8 mouse cellular contexts compared by ENCODE assay signal in the genomic region with DNA sequence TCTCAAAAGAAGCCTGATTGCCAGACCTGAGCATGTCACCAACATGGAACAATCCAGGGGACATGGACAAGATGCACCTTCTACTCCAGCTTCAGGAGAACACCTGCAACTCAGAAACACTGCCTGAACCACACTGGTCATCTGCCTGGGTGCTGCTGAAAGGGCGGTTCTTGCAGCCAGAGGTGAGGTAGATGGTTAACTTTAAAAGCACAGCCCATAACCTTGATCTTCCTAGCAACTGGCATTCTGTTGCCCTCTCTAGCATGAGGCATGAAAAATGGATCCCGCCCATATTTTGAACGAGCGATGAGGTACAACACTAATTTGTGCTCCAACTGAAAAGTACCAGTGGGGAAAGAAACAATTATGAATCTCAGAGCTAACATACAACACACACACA. TPM values are rescaled to one million over a fixed set of nuclear protein-coding genes. Genes with fewer than 3 reads are reported as not detected.
A peak's percentile ranks its signal among the peaks of the same experiment; 100 is the strongest.
DNase-seq lines count a peak whose midpoint lies in the region; ATAC-seq and TF ChIP-seq lines count a peak whose summit lies in the region.

No protein-coding gene starts in this region.

- H3K27me3 ChIP-seq in cerebellum, adult 2 months (ENCODE audit: control insufficient read depth, insufficient read depth, low read length), result no peaks in the 10 kb centered on the region
- H3K27me3 ChIP-seq in CH12.LX (replicated peaks), result no peaks in the 10 kb centered on the region
- no peaks in the 10 kb centered on the region for H3K27me3 ChIP-seq in hindbrain, embryonic 16.5 days (replicated peaks; ENCODE audit: control insufficient read depth, insufficient read depth, low read length)
- H3K27me3 ChIP-seq in liver, embryonic 13.5 days, result no peaks in the 10 kb centered on the region

- intact Hi-C loops in gastrocnemius, postnatal 36 days (cut with DNase I), result no loop called here

- H3K27ac ChIP-seq in cerebellum, adult 2 months (ENCODE audit: insufficient read depth, low read length), result peak overlapping the region; percentile 99
- peak overlapping the region; percentile 18; the same call in 1 of the 2 replicates for H3K27ac ChIP-seq in CH12.LX (ENCODE audit: insufficient read depth, low read depth)
- H3K27ac ChIP-seq in hindbrain, embryonic 16.5 days (ENCODE audit: low read depth, low read length), result peak overlapping the region; percentile 93
- peak overlapping the region; percentile 47; the same call in 1 of the 2 replicates for H3K27ac ChIP-seq in liver, embryonic 13.5 days

- no peak for TF ChIP-seq EP300 in CH12.LX (IDR thresholded peaks at IDR 0.05; ENCODE audit: low read length)

- TF ChIP-seq RAD21 in CH12.LX (IDR thresholded peaks at IDR 0.05; ENCODE audit: low read depth, low read length), result no peak

- peak; percentile 14; the same call in 1 of the 2 replicates for TF ChIP-seq POLR2A in cerebellum, adult 2 months (IDR thresholded peaks at IDR 0.05; ENCODE audit: borderline replicate concordance, insufficient read depth, low read length)
- TF ChIP-seq POLR2A in CH12.LX (IDR thresholded peaks at IDR 0.05; ENCODE audit: low read depth, low read length), result no peak

- peaks cover 59% of the 10 kb centered on the region for H3K4me1 ChIP-seq in cerebellum, adult 2 months (ENCODE audit: control insufficient read depth, insufficient read depth, low read length)
- peaks cover 13 to 86% of the 10 kb centered on the region in 2 experiments for H3K4me1 ChIP-seq in CH12.LX (ENCODE audit: control insufficient read depth in 1 of 2, insufficient read depth in 2 of 2)
- H3K4me1 ChIP-seq in hindbrain, embryonic 16.5 days (ENCODE audit: control insufficient read depth, insufficient read depth, low read depth, low read length), result peaks cover 85% of the 10 kb centered on the region
- H3K4me1 ChIP-seq in liver, embryonic 13.5 days (replicated peaks), result peaks cover 88% of the 10 kb centered on the region

- ATAC-seq in hindbrain, embryonic 16.5 days, result no peak
- no peak for ATAC-seq in liver, embryonic 13.5 days (ENCODE audit: low read depth)

- H3K36me3 ChIP-seq in CH12.LX (replicated peaks in 1 of 2; ENCODE audit: control insufficient read depth in 1 of 2, insufficient read depth in 1 of 2, low read length in 1 of 2), result peaks cover 45 to 85% of the 10 kb centered on the region in 2 experiments
- H3K36me3 ChIP-seq in hindbrain, embryonic 16.5 days (ENCODE audit: control insufficient read depth, insufficient read depth, low read length), result peaks cover 4% of the 10 kb centered on the region; the same call in 1 of the 2 replicates
- H3K36me3 ChIP-seq in liver, embryonic 13.5 days, result peaks cover 94% of the 10 kb centered on the region

- peaks cover 97% of the 10 kb centered on the region for H3K79me2 ChIP-seq in CH12.LX (replicated peaks; ENCODE audit: control insufficient read depth, extremely low read depth, insufficient read depth, poor library complexity, severe bottlenecking)

- DNase-seq in cerebellum, adult 2 months, result peak; percentile 43 to 63
- DNase-seq in cerebellum, adult 11 months, result no peak
- no peak for DNase-seq in CH12.LX (ENCODE audit: extremely low read depth)
- DNase-seq in liver, embryonic 13.5 days, result no peak
- no peak for DNase-seq in retina, postnatal 1 day
- DNase-seq in gastrocnemius, postnatal 36 days, result no peak
- no peak for DNase-seq in thymus, postnatal 4 days

- H3K4me2 ChIP-seq in CH12.LX (ENCODE audit: insufficient read depth, low read depth, poor library complexity, severe bottlenecking), result peak overlapping the region; percentile 69; the same call in 1 of the 2 replicates
- H3K4me2 ChIP-seq in hindbrain, embryonic 16.5 days (ENCODE audit: low read length), result peak overlapping the region; percentile 83
- H3K4me2 ChIP-seq in liver, embryonic 13.5 days, result no peak overlapping the region

- in situ Hi-C loops in CH12.LX (cut with MboI; ENCODE audit: low pct_ligation_motif_present, low pct_unique_long_range_greater_than_20kb, low sequenced_read_pairs), result no loop called here

- no peak for TF ChIP-seq CTCF in cerebellum, adult 2 months (IDR thresholded peaks at IDR 0.05; ENCODE audit: borderline replicate concordance, insufficient read depth, low read depth, low read length)
- TF ChIP-seq CTCF in CH12.LX (conservative IDR thresholded peaks at IDR 0.05 in 1 of 2, IDR thresholded peaks at IDR 0.05 in 1 of 2; ENCODE audit: low read depth in 2 of 2, low read length in 2 of 2), result no peak

- H3K9me3 ChIP-seq in CH12.LX (replicated peaks; ENCODE audit: low read length), result no peaks in the 10 kb centered on the region
- no peaks in the 10 kb centered on the region for H3K9me3 ChIP-seq in hindbrain, embryonic 16.5 days (ENCODE audit: control insufficient read depth, low read length)
- H3K9me3 ChIP-seq in liver, embryonic 13.5 days (replicated peaks), result no peaks in the 10 kb centered on the region

- H3K9ac ChIP-seq in CH12.LX (ENCODE audit: insufficient read depth, low read depth), result no peak overlapping the region
- peak overlapping the region; percentile 55 for H3K9ac ChIP-seq in hindbrain, embryonic 16.5 days (ENCODE audit: low read depth, low read length)
- H3K9ac ChIP-seq in liver, embryonic 13.5 days, result no peak overlapping the region

- dilution Hi-C loops in CH12.LX (cut with MboI; ENCODE audit: extremely low pct_ligation_motif_present, extremely low pct_unique_long_range_greater_than_20kb, low sequenced_read_pairs), result no loop called here

- 34% methylated on average over 4 of the region's 4 CpGs for WGBS in cerebellum, adult 2 months
- 53% methylated on average over 4 of the region's 4 CpGs for WGBS in hindbrain, embryonic 16.5 days
- 83% methylated on average over 4 of the region's 4 CpGs for WGBS in liver, embryonic 13.5 days (ENCODE audit: insufficient replicate concordance)

- H3K4me3 ChIP-seq in cerebellum, adult 2 months (replicated peaks; ENCODE audit: insufficient read depth, low read depth, low read length), result peak overlapping the region; percentile 61
- H3K4me3 ChIP-seq in CH12.LX (replicated peaks in 1 of 3; ENCODE audit: low read depth in 2 of 3, low read length in 2 of 3, poor library complexity in 1 of 3), result no peak overlapping the region
- H3K4me3 ChIP-seq in hindbrain, embryonic 16.5 days (ENCODE audit: low read length), result peak overlapping the region; percentile 29
- no peak overlapping the region for H3K4me3 ChIP-seq in liver, embryonic 13.5 days (replicated peaks)

TF ChIP-seq in CH12.LX, 34 proteins besides CTCF, POLR2A, EP300 and RAD21:
- TF ChIP-seq MAX (IDR thresholded peaks at IDR 0.05; ENCODE audit: low read length) (no peak), TCF12 (IDR thresholded peaks at IDR 0.05; ENCODE audit: low read depth, low read length) (no peak), BHLHE40 (IDR thresholded peaks at IDR 0.05; ENCODE audit: low read depth, low read length) (no peak), HCFC1 (IDR thresholded peaks at IDR 0.05; ENCODE audit: low read depth, low read length) (no peak), ZNF384 (IDR thresholded peaks at IDR 0.05; ENCODE audit: low read depth, low read length) (no peak), TBP (conservative IDR thresholded peaks at IDR 0.05; ENCODE audit: low read depth, low read length) (no peak), KAT2A (IDR thresholded peaks at IDR 0.05; ENCODE audit: insufficient replicate concordance, low read length) (no peak), MEF2A (IDR thresholded peaks at IDR 0.05; ENCODE audit: borderline replicate concordance, low read depth, low read length) (no peak), GABPA (IDR thresholded peaks at IDR 0.05; ENCODE audit: insufficient replicate concordance, low read depth, low read length) (no peak), NELFE (IDR thresholded peaks at IDR 0.05; ENCODE audit: low read depth, low read length) (no peak), POLR2AphosphoS2 (IDR thresholded peaks at IDR 0.05; ENCODE audit: low read depth, low read length) (no peak), USF1 (IDR thresholded peaks at IDR 0.05; ENCODE audit: low read depth, low read length) (no peak), ELF1 (IDR thresholded peaks at IDR 0.05; ENCODE audit: low read depth, low read length) (no peak), SMC3 (IDR thresholded peaks at IDR 0.05; ENCODE audit: low read depth, low read length) (no peak), ZMIZ1 (IDR thresholded peaks at IDR 0.05; ENCODE audit: low read depth, low read length) (no peak), ZKSCAN1 (IDR thresholded peaks at IDR 0.05; ENCODE audit: borderline replicate concordance, low read depth, low read length) (no peak), E2F4 (IDR thresholded peaks at IDR 0.05; ENCODE audit: insufficient replicate concordance, low read depth, low read length) (no peak), PAX5 (IDR thresholded peaks at IDR 0.05; ENCODE audit: low read length) (no peak)
TF ChIP-seq in CH12.LX: peak in this region for 0.

RNA-seq across cellular contexts. Expression of a gene that starts 21.6 kb away (rescaled TPM):
- 85.5 and 86.6 TPM in 2 replicates for polyA plus RNA-seq in cerebellum, adult 2 months (2012; rRNA removed)
- total RNA-seq in CH12.LX (2012; rRNA removed) (34.0 and 35.1 TPM in 2 replicates), CH12.LX (2014; rRNA removed) (29.5 and 33.6 TPM in 2 replicates)
- polyA plus RNA-seq in CH12.LX (2012; ENCODE audit: insufficient read length, low read depth), result 76.1 and 84.5 TPM in 2 replicates
- 64.3 and 66.4 TPM in 2 replicates for polyA plus RNA-seq in hindbrain, embryonic 16.5 days (2015; fragmentation: Nextera tagmentation; extraction: Ambion mirVana)
- 26.5 and 28.3 TPM in 2 replicates for polyA plus RNA-seq in liver, embryonic 13.5 days (2015; fragmentation: Nextera tagmentation; extraction: Ambion mirVana)
- 10 to 100 TPM; 12.7 to 17.3 TPM for total RNA-seq in gastrocnemius, postnatal 36 days (2021)

Comparison
In these comparisons a context has a peak if more than half of its experiments do, and no peak if none do; other contexts are left out.
1. DNase-seq: peak in cerebellum, adult 2 months (2 of 2); none in cerebellum, adult 11 months (single experiment), CH12.LX (single experiment), liver, embryonic 13.5 days (single experiment), retina, postnatal 1 day (single experiment), gastrocnemius, postnatal 36 days (0 of 2) and thymus, postnatal 4 days (single experiment).
2. H3K27ac ChIP-seq: peak in every context shown above with its lines; median percentile 99 in cerebellum, adult 2 months; 93 in hindbrain, embryonic 16.5 days; 47 in liver, embryonic 13.5 days; 18 in CH12.LX.
3. H3K4me3 ChIP-seq: peak in cerebellum, adult 2 months (single experiment) and hindbrain, embryonic 16.5 days (single experiment); none in CH12.LX (0 of 3) and liver, embryonic 13.5 days (single experiment).